Comparison of ENCODE assay signal across 15 mouse cellular contexts in the genomic region with DNA sequence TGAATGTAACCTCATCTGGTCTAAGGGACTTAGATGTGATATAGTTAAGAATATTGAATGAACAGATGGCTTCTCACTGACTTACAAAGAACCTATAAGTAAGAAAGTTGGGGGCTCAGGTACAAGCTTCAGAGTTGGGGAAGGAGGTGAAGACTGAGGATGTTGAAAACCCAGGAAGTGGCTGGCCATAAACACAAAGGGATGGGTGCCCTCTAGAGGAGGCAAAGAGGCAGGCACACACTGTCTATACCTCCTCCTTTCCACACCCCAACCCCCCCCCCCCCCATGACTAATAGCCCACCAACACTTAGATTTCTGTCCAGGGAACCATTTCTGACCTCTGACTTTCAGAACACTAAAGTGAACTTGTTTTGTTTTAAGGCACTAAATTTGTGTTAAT. TPM values are rescaled to one million over a fixed set of nuclear protein-coding genes. Genes with fewer than 3 reads are reported as not detected.
A peak's percentile ranks its signal among the peaks of the same experiment; 100 is the strongest.
DNase-seq lines count a peak whose midpoint lies in the region; ATAC-seq and TF ChIP-seq lines count a peak whose summit lies in the region.
"Had no signal": no experiment of that assay in that cellular context is flagged by ENCODE, and none has a peak within 500 bp of the region (broad histone marks: within the 10 kb centered on the region; RNA-seq: fewer than 3 reads in every experiment).

No protein-coding gene starts in this region.

- DNase-seq in kidney, adult 2 months, result no peak
- DNase-seq in CD4-positive helper T cell, adult 2 months (ENCODE audit: low read depth, low spot score), result peak; percentile 69
- peak; percentile 10 for DNase-seq in NIH3T3 (ENCODE audit: low read depth)
- DNase-seq in kidney, adult 9 months, result no peak
- no peak for DNase-seq in ovary, adult 18-20 months (ENCODE audit: low spot score)
- DNase-seq in urinary bladder, postnatal 14 days (ENCODE audit: low spot score), result no peak
- DNase-seq: heart, adult 18-20 months; lung, postnatal 10 days had no signal

- TF ChIP-seq POLR2A in kidney, adult 2 months (IDR thresholded peaks at IDR 0.05; ENCODE audit: low read depth, low read length), result no peak

- no peak overlapping the region for H3K9ac ChIP-seq in kidney, embryonic 15.5 days
- H3K9ac ChIP-seq: liver, embryonic 12.5 days; midbrain, embryonic 12.5 days had no signal

- no peak overlapping the region for H3K4me2 ChIP-seq in kidney, embryonic 15.5 days
- H3K4me2 ChIP-seq: liver, embryonic 12.5 days; midbrain, embryonic 12.5 days had no signal

- TF ChIP-seq CTCF in kidney, adult 2 months (conservative IDR thresholded peaks at IDR 0.05; ENCODE audit: insufficient read depth, insufficient read length, low read depth, low read length), result 0 out of 2 replicates have a peak, but pooled peaks have one; percentile 13

- H3K4me3 ChIP-seq in kidney, adult 2 months (ENCODE audit: insufficient read depth, low read depth, low read length), result no peak overlapping the region
- H3K4me3 ChIP-seq in kidney, embryonic 15.5 days (replicated peaks), result no peak overlapping the region
- H3K4me3 ChIP-seq: liver, embryonic 12.5 days; midbrain, embryonic 12.5 days had no signal

- no peaks in the 10 kb centered on the region for H3K4me1 ChIP-seq in kidney, adult 2 months (ENCODE audit: control insufficient read depth, insufficient read depth, low read length)
- H3K4me1 ChIP-seq in kidney, embryonic 15.5 days, result no peaks in the 10 kb centered on the region
- H3K4me1 ChIP-seq: liver, embryonic 12.5 days; midbrain, embryonic 12.5 days had no signal

- no peaks in the 10 kb centered on the region for H3K9me3 ChIP-seq in kidney, embryonic 15.5 days (replicated peaks)
- H3K9me3 ChIP-seq: G1E; liver, embryonic 12.5 days; midbrain, embryonic 12.5 days had no signal

- no peak for ATAC-seq in kidney, embryonic 15.5 days (replicated peaks; ENCODE audit: low FRiP score)
- ATAC-seq in inflammation-experienced regulatory T-cells, adult 6 months, result peak; percentile 100
- ATAC-seq: hindbrain, embryonic 16.5 days; liver, embryonic 12.5 days had no signal

- H3K36me3 ChIP-seq in kidney, adult 2 months (ENCODE audit: control insufficient read depth, insufficient read depth, low read length), result no peaks in the 10 kb centered on the region
- H3K36me3 ChIP-seq in kidney, embryonic 15.5 days, result no peaks in the 10 kb centered on the region
- H3K36me3 ChIP-seq: G1E; liver, embryonic 12.5 days; midbrain, embryonic 12.5 days had no signal

- no peak overlapping the region for H3K27ac ChIP-seq in kidney, adult 2 months (ENCODE audit: insufficient read depth, low read depth, low read length)
- H3K27ac ChIP-seq in kidney, embryonic 15.5 days, result no peak overlapping the region
- H3K27ac ChIP-seq: liver, embryonic 12.5 days; midbrain, embryonic 12.5 days had no signal

- no peaks in the 10 kb centered on the region; the same call in 1 of the 2 replicates for H3K27me3 ChIP-seq in kidney, adult 2 months (replicated peaks; ENCODE audit: control insufficient read depth, insufficient read depth, low read length)
- no peaks in the 10 kb centered on the region for H3K27me3 ChIP-seq in kidney, embryonic 15.5 days
- H3K27me3 ChIP-seq: liver, embryonic 12.5 days; midbrain, embryonic 12.5 days had no signal

RNA-seq across cellular contexts. Expression of a gene that starts 38.8 kb away (rescaled TPM):
- polyA plus RNA-seq in kidney, adult 2 months (2012; rRNA removed), result not detected in 2 replicates
- 0.09 and 0.18 TPM in 2 replicates for polyA plus RNA-seq in kidney, embryonic 15.5 days (2015; fragmentation: Nextera tagmentation; extraction: Ambion mirVana)
- under 1 TPM in 1 of 3 experiments, not detected in 2; 0.28 TPM for polyA plus RNA-seq in inflammation-experienced regulatory T-cells, adult 6 months (2017; shearing (Covaris generic))
- polyA plus RNA-seq: G1E; large intestine, adult 2 months; liver, embryonic 12.5 days had no signal

Comparison
In these comparisons a context has a peak if more than half of its experiments do, and no peak if none do; other contexts are left out.
1. DNase-seq: peak in CD4-positive helper T cell, adult 2 months (single experiment) and NIH3T3 (single experiment); none in kidney, adult 2 months (single experiment), kidney, adult 9 months (single experiment), ovary, adult 18-20 months (single experiment) and urinary bladder, postnatal 14 days (single experiment).